Mouse (Mus musculus): ENCODE measurements at regions not wholly inside any gene's neighbourhood (a gene's known extent, or its start where the extent isn't known, plus 50 kb on each side); places are given as distances from the start of the nearest gene placed in this dataset.

DNA sequence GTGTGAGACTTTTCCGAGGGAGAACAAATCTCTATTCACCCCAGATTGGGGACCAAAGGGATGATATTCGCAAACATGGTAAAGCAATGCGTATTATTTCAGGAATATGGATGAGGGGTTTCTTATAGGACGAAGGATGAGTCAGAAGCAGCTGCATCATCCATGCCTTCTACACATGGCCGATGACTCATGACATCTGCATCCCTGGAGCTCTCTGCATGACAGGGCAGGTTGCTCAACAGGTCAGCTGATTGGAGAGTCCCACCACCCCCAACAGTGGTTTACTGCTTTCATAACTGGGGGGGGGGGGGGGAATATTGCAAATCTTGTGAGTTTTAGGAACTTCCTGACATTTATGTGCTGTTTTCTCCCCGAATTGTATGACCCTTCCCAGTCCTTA is 50.3 kb upstream of the Pias1 start:
- DNase-seq (ENCODE audit: low spot score) = no peak

All from adipocyte (in vitro differentiated cells).